13 mouse cellular contexts compared by ENCODE assay signal in genomic region chr10:10928798-10929366, GRCm38 (mm10).
"Had no signal": no experiment of that assay in that cellular context is flagged by ENCODE, and none has a peak within 500 bp of the region (broad histone marks: within the 10 kb centered on the region; RNA-seq: fewer than 3 reads in every experiment).

No protein-coding gene starts in this region.

- H3K4me3 ChIP-seq: limb, embryonic 15.5 days; liver, embryonic 12.5 days; megakaryocyte, embryonic 14.5 days; neural tube, embryonic 12.5 days had no signal

- ATAC-seq: intestine, postnatal 0 days; liver, embryonic 12.5 days had no signal

- H3K9me3 ChIP-seq: limb, embryonic 15.5 days; liver, embryonic 12.5 days; megakaryocyte, embryonic 14.5 days; neural tube, embryonic 12.5 days had no signal

- H3K4me2 ChIP-seq: limb, embryonic 15.5 days; liver, embryonic 12.5 days; lung, embryonic 14.5 days; neural tube, embryonic 12.5 days had no signal

- H3K27me3 ChIP-seq: limb, embryonic 15.5 days; liver, embryonic 12.5 days; megakaryocyte, embryonic 14.5 days; neural tube, embryonic 12.5 days had no signal

- H3K4me1 ChIP-seq: limb, embryonic 15.5 days; liver, embryonic 12.5 days; megakaryocyte, embryonic 14.5 days; neural tube, embryonic 12.5 days had no signal

- H3K36me3 ChIP-seq: limb, embryonic 15.5 days; liver, embryonic 12.5 days; neural tube, embryonic 12.5 days had no signal

- H3K9ac ChIP-seq: limb, embryonic 15.5 days; liver, embryonic 12.5 days; lung, embryonic 14.5 days; neural tube, embryonic 12.5 days had no signal

- DNase-seq: kidney, adult 8-10 months; kidney, postnatal 25 days; lung, embryonic 14.5 days; lung, postnatal 10 days; thymus, adult 18-20 months; thymus, postnatal 14 days had no signal

- H3K27ac ChIP-seq: limb, embryonic 15.5 days; liver, embryonic 12.5 days; macrophage; neural tube, embryonic 12.5 days; stomach, postnatal 0 days had no signal
